Mouse (Mus musculus): ENCODE results near the gene Mrnip.

Mrnip gene

DNA sequence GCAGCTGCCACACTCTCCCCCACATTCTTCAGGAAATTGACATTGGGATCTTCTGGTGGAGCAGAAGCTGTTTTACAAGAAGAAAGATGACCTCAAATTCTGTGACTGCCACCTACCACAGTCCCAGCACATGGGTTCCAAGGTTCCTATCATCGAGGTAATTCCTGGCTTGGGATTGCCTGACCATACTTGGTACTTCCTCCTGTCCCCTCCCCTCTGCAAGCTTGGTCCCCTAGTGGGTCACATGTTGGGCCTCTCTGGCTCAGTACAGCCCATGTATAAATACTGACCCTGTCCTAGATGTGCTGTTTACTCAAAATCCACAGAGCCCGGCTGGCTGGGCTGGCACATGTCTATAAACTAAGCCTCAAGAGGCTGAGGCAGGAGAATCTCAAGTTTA lies 31.8 kb downstream of the Mrnip start:
- DNase-seq: no peak

GRCm38 (mm10) chr11:50207344-50207743 lies 33.1 kb downstream of the Mrnip start:
- no peak for DNase-seq

DNA sequence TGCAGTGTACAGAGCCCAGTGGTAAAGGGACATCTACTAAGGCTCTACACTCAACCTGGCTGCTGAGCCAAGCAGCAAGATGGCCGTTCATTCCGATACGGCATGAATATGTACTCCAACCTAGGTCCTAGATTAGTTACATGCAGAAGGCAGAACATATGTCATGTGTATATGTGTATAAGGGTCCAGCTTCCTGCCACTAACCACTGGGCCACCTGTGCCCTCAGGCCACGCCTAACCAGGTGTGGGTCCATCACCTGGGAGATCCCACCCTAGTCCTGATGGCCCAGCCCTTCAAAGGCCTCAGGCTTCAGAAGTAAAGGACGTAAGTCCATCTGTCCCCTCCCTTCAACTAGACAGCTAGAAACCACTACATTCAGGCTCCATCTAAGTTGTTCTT lies 33.8 kb downstream of the Mrnip start:
- DNase-seq: no peak

DNA sequence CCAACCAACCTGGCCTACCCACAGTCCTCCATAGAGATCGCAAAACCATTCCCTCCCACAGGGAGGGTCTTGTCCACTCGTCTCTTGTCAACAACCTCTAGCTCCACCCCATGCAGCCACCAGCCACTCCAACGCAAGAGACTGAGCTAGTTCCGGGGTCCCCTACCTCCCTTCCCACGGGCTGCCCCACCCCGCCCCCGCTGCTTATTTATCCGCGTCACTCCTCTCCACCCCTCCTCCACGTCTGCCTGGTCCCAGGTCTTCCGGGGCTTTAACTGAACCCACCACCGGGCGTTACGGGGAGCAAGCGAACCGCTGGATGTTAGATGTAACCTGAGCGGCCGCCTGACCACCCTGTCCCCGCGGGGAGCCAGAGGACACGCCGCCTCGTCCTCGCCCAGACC lies 35.9 kb downstream of the Mrnip start:
- peak; percentile 98 for DNase-seq

DNA sequence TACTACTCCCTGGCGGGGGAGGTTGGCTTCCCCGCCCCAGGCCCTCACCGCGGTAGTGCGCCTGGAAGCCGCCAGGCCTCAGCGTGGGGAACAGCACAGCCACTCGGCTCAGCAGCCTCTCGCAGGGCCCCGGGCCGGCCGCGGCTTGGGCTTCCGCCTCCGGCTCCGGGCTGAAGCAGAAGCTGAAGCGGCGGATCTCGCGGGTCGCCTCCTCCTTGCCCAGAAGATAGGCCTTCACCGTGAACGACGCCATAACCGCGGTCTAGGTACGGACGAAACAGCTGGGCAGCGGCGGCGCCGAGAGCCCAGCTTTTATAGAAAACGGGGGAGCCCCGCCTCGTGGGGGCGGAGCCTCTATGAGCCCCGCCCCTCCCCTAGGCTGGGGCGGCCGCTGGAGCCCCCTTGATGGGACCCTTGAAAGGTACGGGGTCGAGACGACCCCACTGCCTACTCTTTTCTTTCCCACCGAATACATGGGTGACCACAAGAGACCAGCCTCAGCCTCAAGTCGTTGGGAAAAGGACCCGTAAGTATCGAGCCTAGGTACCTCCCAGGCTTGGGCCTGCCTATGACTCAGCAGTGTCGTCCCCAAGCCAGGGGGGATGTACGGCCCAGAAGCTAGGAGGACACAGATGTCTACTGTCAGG lies 36.4 kb downstream of the Mrnip start, which contains the start of the genes Sqstm1 and Mgat4b:
Gene Sqstm1, minus strand, starts transcription at position 323 of the 647 bp plus-strand sequence.
Gene Mgat4b, plus strand, starts transcription at position 386 of the 647 bp plus-strand sequence.
- DNase-seq: peak; percentile 84

GRCm38 (mm10) chr11:50211322-50212059 lies 37.2 kb downstream of the Mrnip start:
- no peak for DNase-seq

GRCm38 (mm10) chr11:50212060-50212739 lies 38.0 kb downstream of the Mrnip start:
- no peak for DNase-seq

GRCm38 (mm10) chr11:50212848-50213758 lies 38.9 kb downstream of the Mrnip start:
- DNase-seq: peak; percentile 86

GRCm38 (mm10) chr11:50214631-50215030 lies 40.4 kb downstream of the Mrnip start:
- DNase-seq: no peak

DNA sequence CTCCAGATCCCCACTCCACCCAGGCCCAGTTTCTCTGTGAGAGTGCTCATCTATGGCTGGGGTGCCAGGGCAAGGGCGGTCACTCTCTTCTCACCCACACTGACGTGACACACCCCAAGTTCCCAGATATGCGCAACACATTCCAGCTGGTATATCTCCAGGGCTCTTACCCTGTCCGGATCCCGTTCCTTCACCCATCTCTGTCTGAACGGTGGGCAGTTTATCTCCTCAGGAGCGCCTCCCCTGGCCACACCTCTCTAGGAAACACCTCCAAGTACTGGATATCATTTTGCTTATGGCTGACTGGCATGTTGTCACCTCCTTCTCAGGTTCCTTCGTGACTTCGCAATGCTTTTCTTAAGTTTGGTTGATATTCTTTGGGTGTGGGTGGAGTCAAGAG lies 41.4 kb downstream of the Mrnip start:
- no peak for DNase-seq

- no peak for DNase-seq
Measured at GRCm38 (mm10) chr11:50216724-50217366, 42.6 kb downstream of the Mrnip start.

DNA sequence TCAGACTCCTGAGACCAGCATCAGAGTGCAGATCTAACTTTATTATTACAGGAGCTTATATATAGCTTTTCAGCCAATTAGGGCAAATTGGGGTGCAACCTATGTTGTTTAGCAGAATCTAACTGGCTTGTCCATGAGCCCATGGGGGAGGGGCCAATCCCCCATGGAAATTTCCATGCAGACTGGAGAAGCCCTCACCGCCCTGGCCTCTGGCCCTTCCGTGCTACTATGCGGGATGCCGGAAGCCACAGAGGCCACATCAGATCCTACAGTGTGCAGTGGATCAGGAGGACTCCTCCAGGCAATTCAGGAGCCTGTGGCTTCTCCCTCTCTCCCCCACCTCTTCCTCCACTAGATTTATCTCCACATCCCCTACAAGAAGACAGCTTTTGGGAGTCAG lies 43.6 kb downstream of the Mrnip start:
- DNase-seq: no peak

DNA sequence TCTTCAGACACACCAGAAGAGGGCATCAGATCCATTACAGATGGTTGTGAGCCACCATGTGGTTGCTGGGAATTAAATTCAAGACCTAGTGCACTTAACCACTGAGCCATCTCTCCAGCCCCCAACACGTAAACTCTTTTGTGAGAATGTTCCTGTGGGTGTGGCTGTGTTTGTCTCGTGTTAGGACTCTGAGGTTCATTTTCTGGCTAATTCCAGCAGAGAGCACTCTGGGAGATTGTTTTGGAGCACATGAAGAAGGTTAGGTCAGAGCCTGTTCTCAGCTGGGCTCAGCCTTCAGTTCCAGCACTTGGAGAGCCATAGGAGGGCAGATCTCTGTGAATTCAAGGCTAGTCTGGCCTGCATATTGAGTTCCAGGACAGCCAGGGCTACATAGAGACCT lies 45.6 kb downstream of the Mrnip start:
- no peak for DNase-seq

DNA sequence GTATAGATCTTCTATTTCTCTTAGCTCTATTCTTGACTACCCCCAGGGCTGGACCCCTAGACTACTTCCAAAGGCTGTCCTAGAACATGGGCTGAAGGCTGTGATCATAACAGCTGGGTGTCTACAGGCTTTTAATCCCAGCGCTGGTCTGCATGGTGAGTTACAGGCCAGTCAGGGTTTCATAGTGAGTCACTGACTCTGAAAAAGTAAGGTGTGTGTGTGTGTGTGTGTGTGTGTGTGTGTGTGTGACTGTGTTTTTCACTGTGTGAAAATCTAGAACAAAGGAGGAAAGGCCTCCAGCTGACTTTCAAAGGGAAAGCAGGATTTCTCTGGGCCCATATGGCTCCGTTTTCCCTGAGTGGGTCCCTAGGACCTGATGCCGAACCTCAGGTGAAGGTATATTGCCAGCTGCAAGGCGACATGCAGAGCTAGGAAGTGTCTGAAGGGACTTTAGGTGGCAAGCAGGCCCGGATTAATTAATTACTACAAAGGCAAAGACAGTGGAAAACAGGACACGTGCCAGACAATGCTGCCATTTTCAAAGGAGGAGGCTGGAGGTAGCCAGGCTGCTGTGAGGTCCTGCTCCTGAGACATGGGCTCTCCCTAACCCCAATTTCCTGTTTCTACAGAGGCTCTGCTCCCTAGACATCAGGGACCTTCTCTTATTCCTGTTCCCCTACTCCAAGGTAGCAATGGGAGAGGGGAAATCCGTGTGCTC lies 48.5 kb downstream of the Mrnip start:
- no peak for DNase-seq

GRCm38 (mm10) chr11:50223783-50224662 lies 49.8 kb downstream of the Mrnip start:
- DNase-seq: no peak

- DNase-seq: peak; percentile 90
Measured at GRCm38 (mm10) chr11:50224671-50225530, 50.7 kb downstream of the Mrnip start.

DNA sequence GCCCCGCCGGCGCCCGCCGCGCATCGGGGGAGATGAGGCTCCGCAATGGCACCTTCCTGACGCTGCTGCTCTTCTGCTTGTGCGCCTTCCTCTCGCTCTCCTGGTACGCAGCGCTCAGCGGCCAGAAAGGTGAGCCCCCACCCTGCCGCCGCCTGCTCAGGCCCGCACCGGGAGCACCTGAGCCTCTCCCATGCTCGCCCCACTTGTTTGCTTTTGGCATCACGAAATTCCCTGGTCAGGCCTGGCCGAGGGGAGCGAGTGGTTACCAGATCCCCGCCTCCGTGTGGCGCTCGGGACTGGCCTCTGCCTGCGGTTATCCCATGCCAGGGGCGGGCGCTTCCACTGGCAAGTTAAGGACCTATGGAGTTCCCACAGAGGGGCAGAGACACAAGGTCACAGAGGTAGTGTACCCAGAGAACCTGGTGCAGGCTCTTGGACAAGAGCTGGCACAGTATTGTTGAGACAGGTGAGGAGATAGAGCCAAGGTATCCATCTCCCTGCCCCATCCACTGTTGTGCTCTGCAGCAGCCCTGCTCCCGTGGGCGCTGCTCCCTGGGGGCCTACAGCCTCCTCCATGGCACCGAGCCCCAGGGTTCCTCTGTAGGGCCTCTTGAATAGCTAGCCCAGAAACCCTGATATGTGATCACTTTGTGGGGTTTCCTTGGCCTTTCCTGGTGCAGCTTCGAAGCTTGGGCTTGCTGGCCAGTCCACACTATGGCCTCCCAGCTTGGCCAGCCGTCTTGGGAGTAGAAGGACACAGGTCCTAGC lies 51.6 kb downstream of the Mrnip start:
- peak; percentile 55 for DNase-seq

DNA sequence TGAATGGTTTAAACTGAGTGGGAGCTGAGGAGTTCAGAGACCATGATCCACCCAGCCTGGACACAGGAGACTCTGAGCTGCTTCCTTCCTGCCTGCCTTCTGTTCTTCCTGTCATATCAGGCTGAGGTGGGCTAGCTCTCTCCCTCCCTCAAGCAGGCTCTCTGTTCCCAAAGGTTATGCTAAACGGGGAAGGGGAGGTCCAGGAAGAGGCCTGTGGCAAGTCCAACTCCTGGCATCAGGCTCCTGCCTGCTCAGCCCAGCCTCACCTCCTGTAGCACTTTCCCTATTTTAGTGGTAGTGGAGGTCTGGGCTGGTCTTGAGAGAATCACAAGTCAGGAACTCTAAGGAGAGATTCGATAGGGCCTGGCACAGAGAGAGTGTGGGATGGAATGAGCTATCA lies 52.2 kb downstream of the Mrnip start:
- DNase-seq: no peak

GRCm38 (mm10) chr11:50227226-50227625 lies 53.0 kb downstream of the Mrnip start:
- DNase-seq: peak; percentile 56
